Mouse (Mus musculus) cortical plate, adult 2 months (tissue): ENCODE results near the gene Neurl1a.

ENCODE experiments used
- CTCF ChIP-seq: fragments of 200-500 bp; IDR thresholded peaks from 2 replicates; pipeline ENCODE4 v1.5.1; 2011; ENCODE audit warnings: mild to moderate bottlenecking, control low read depth, low read length; ENCODE audit not compliant: insufficient read depth; ENCODE audit errors: extremely low read depth
- POLR2A ChIP-seq: fragments of 200-500 bp; IDR thresholded peaks from 2 replicates; pipeline ENCODE4 v1.6.1; 2011; ENCODE audit warnings: mild to moderate bottlenecking, low read length, control low read depth; ENCODE audit not compliant: insufficient read depth; ENCODE audit errors: extremely low read depth

DNA sequence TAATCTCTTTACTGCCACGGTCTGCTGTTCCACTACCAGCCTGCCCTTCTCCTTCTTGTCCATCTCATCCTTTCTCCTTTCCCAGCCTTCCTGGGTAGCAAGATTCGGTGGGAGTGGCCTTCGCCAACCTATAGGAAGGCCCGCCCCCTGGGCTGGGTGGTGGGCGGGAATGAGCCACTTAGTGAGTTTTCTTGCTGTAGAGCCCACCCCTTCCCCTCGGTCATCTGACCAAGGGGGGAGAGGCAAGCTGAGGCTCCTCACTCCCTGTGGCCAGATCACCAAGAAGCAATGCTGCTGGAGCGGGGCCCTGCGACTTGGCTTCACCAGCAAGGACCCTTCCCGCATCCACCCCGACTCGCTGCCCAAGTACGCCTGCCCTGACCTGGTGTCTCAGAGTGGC is 61.5 kb downstream of the Neurl1a start:
- TF ChIP-seq CTCF, result no peak
- no peak for TF ChIP-seq POLR2A
